Mouse (Mus musculus) lung, postnatal 10 days (tissue): ENCODE data around the gene Tbcc.
"Not testable (repeated sequence)": the region's sequence is repeated elsewhere in the genome, so short reads cannot be mapped to it uniquely, and the experiment has no call there.

Experiments used
- DNase-seq: peaks from one replicate; pipeline ENCODE4 v3.0.0; 2021

The Tbcc gene

DNA sequence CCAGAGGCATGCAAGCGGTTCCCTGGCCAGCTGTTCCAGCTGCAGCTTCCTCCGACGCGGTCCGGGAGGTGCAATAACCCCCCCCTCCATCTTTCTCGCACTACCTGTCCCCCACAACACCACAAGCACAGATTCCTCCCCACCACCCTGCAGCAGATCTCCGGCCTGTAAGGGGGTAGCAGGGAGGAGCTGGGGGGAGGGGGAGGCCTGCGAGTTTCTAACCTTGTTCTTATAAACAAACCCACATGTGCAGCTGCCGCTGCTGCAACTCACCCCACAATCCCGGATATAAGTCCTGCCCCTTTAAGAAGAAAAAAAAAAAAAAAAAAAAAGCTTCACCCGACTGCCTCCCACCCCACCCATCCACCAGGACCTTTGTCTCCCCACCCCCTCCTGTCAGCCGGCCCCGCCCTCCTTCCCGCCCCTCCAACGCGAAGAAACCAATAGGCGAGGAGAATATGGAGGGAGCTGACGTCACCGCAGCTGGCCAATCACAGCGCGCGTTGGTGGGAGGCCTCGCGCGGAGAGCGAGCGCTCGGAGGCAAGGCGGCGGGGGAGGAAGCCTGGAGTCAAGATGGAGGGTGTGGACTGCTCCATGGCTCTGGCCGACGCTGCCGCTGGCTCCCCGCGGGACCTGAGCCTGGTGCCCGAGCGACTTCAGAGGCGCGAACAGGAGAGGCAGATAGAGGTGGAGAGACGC is at the start of gene Tbcc:
Gene Tbcc (plus strand): TSS at position 569 of the 700 bp plus-strand sequence.
- peak; percentile 98 for DNase-seq

DNA sequence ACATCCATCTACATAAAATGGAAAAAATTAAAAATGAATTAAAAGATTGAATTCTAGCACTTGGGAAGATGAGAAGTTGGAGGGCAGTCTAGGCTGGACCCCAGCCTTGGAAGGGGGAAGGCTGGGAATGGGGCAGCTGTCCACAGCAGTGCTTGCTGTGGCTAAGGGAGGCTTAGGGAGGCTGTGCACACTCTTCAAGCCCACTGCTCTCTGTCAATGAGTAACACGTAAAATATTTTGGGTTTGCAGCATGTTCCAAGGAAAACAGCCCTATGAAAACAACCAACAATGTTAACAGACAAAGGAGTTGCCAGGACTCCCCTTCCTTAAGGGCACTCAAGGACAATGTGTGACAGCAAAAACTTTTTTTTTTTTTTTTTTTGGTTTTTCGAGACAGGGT is 47.5 kb upstream of the Tbcc start:
- peak; percentile 24 for DNase-seq

DNA sequence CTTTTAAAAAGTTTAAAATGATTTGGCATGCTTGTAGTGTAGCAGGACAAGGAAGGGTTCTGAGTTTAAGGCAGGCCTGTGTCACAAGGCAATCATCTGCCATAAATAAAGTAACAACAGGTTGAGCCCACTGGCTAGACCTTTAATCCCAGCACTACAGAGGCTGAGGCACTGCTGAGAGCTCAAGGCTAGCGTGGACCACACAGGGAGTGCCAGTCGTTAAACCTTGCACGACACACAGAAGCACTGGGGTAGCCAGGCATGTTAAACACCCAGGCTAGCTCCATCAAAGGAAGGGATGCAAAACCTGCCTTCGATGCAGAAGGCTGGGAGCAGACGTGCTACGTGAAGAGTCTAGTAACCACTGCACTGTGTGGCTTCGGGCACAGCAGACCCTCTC is 46.8 kb upstream of the Tbcc start:
- DNase-seq: no peak

DNA sequence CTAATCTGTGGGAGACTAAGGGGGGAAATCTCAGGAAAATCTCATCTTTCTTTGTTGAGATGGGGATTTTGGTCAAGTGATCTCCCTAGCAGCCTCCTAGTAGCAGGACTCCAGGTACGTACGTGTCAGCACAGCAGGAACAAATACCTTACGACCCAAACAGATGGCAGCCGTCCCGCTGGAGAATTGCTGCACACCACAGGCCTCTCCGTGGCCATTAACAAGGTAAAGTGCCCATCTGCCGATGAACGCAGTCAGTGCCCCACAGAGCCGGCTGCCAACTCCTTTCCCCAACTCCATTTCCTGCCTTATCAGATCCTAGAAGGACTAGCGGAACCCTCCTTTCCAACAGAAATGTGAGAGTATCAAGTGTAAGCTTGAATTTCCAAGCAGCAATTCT is 45.7 kb upstream of the Tbcc start:
- no peak for DNase-seq

DNA sequence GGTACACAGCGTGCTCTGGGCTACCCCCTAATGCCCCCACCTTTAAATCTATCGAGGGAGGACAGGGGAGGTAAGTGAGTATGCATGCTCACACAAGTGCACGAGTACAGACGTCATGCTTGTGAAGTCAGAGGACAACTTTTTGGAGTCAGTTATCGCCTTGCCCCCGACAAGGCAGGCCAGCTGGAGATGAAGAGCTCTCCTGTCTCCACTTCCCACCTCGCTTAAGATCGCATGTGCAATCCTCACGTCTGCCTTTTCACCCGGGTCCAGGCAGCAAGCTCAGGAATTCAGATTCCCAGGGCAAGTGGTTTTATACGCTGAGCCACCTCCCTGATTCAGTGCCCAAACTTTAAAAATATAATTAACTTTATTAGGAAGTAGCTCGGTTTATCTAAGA is 45.2 kb upstream of the Tbcc start:
- no peak for DNase-seq

DNA sequence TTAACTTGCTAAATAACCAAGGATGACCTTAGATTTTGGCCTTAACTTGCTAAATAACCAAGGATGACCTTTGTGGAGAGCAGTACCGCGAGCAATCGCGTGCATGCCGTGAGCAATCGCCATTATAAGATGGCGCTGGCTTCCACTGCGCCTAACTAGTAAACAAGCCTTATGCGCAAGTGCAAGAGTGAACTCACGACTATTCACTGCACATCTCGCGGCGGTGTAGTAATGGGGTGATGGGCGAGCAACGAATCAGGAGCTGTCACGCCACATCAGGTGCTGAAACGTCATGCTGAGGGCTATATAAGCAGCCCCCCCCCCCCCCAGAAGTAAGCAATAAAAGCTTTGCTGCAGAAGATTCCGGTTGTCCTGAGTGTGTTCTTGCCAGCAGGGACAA is 43.9 kb upstream of the Tbcc start:
- not testable (repeated sequence) for DNase-seq

DNA sequence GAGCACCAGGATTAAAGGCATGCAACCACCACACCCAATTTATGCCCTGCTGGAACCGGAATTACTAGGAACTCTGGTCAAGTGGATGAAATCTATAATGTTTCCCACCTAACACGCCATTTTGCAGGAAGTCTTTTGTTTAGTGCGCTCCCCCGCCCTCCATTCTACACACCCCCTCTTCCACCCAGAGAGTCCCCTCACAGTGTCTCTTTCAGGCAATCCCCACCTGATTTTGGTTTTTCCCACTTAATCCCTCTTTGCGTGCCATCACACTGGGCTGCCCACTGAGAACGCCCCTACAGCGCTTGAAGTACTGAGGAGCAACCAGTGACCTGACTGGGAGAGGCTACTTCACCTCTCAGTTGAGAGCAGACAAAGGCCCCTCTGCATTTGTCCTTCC is 43.3 kb upstream of the Tbcc start:
- no peak for DNase-seq

DNA sequence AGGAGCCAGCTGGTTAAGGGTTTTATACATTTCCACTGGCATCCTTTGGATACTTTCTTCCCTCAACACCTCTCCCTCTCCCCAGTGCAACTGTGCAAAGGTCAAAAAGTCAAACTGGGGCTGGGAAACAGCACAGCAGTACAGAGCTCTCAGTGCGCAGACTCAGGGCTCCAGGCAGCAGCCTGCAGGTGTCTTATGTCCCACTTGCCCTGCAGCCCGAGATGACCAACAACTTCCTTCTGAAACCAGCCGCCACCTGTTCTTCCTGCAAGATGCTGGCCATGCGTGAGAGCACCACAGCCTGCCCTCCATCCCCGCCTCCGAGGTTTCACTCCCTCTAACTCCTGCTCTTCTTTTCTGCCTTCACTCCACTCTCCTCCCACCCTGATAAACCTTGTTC is 37.8 kb upstream of the Tbcc start:
- peak; percentile 33 for DNase-seq

DNA sequence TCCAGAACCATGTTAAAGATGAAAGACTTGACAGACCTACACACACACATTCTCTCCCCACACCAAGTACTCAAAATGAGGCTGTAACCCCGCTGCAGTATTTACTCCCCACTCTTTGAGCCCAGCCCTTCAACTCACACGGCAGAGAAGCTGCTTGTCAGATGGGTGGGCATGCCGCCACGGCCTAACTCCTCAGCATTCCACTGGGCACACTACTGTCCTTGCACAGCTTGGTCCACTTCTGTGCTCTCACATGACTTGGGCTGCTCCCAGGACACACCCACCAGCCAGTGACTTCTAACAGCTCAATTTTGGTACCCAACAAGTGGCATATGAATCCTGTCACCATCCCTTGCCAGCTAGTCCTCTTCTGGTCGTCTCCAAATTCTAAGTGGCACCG is 37.2 kb upstream of the Tbcc start:
- peak; percentile 90 for DNase-seq

DNA sequence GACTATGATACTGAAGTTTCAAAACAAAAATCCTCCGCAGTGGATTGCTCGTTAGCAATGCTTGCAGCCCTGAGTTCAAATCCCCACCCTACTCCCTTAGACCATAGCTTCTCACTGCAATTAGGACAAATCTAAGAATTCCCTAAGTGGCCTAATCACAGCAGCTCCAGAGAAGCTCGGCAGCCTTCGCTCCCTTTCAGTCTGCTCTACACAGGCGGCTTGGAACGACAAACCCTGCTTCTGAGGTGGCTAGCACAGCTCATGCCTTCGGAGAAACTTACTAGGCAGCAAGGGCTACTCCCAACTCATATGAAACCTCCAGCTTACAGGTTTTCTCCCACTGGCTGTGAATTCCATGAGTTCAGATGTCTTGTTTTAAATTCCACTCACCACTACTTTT is 36.4 kb upstream of the Tbcc start:
- no peak for DNase-seq

DNA sequence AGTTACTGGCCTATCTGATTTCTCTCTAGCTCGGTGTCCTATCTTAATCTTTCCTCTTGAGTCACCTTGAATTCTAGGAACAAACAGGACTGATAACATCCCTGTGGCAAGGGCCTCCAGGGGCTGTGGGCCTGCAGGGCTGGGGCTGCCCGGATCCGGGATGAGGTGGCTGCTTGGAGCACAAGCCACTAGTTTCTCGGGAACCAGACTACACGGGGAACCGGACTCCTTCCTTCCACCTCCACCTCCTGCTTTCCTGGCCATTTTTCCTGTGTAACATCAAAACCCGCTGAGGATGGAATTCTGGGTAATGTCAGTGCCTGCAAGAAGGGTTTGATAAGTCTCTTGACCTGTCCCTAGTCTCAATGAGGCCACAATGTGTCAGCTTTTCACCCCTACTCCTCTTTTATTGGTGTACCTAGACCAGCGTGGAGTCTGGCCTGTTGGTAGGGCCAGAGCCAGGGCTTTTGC is 35.8 kb upstream of the Tbcc start:
- no peak for DNase-seq

DNA sequence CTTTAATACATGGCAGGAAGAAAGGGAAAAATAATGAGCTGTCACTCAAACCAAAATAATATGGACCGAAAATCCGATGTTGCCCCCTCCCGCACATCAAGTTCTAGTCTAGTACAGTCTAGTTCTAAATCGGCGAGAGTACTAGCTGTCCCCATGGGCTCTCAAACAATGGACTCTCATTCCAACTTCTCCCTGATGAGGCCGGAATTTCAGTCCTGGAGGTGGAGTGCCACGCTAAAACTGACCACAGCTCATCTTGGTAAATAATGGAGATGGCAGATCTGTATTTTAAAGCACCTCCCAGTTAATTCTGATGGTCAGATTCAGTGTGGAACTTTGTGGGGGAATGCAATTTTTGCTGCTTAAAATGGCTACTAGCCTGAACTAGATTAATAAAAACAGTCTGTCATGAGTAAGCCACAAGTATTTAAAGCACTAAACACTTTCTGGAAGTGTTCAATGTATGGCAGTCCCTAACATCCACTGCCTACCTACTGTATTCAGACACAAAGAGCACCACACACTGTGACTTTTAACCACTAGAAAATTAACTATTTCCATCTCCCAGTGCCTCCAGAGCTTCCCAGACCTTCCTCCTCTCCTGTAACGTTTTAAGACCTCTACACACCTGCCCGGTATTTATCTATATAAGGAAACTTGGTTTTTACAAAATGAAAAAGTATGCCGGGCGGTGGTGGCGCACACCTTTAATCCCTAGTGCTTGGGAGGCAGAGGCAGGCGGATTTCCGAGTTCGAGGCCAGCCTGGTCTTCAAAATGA is 35.0 kb upstream of the Tbcc start:
- peak; percentile 21 for DNase-seq

DNA sequence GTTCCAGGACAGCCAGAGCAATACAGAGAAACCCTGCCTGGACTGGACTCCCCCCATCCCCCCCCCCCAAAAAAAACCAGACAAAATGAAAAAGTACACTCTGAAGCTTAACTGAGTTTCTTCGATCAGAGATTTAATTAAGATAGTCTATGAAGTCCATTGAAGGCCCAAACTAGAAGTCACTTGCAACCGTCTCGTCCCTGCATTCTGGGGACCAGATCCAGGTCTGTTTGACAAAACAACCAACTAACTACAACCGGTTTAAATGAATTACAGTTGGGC is 34.4 kb upstream of the Tbcc start:
- no peak for DNase-seq

DNA sequence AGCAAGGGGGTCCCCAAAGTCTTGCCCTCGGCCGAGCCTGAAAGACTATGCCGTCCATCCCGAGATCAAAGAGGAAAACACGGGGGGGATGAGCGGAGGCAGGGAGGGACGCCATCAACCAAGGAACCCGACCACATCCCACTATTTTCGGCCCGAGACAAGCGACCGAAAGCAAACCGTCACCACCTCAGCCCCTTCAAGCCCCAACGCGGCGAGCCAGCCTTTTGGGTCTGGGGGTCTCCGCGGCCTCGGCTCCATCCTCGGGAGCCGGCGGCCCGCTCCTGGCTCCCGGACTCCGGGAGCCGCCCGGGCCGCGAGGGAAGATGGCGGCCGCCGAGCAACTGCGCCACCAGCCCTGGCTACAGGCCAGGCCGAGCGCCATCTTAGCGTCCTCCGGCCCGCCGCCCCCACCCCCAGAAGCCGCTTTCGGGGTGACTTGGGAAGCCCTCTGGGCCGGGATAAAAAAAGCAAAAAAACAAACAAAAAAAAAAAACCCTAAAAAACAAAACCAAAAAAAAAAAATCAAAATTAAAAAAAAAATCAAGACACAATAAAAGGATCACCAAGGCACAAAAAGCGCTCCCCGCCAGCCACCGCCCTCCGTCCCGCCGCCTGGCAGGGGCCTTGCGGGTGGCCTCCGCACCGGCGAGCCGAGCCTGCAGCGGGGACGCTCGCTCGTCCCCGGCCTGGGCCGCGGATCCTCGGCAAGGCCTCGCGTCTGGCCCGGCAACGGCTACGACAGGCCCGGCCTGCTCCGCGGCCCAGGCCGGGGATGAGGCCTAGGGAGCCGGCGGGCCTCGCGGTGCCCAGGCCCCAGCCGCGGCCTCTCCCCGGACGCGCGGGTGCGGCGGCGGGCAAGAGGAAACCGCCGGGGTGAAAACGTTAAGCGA is 33.8 kb upstream of the Tbcc start:
- DNase-seq: peak; percentile 87

DNA sequence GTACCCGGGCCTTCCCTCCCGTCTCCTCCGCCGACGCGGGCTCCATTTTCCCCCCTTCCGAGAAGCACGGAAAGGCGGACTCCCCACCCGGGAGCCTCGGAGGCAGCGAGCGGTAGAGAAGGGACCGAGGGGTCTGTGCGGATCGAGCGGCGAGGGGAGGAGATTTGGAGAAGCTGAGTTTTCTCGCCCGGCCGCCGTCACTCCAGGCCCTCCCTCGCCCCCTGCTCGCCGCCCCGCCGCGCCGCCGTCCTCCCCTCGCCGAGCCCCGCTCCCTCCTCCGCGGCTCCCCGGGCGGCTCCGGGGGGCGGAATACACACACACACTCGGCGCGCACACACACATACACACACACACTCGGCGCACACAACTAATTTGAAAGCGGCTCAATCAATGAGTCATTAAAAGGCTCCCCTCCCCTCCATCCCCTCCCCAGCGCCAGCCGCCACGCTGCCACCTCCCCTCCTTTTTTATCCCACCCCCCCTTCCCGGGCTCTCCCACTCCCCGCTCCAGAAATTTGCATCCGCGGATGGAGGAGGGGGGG is 33.1 kb upstream of the Tbcc start:
- DNase-seq: peak; percentile 90

DNA sequence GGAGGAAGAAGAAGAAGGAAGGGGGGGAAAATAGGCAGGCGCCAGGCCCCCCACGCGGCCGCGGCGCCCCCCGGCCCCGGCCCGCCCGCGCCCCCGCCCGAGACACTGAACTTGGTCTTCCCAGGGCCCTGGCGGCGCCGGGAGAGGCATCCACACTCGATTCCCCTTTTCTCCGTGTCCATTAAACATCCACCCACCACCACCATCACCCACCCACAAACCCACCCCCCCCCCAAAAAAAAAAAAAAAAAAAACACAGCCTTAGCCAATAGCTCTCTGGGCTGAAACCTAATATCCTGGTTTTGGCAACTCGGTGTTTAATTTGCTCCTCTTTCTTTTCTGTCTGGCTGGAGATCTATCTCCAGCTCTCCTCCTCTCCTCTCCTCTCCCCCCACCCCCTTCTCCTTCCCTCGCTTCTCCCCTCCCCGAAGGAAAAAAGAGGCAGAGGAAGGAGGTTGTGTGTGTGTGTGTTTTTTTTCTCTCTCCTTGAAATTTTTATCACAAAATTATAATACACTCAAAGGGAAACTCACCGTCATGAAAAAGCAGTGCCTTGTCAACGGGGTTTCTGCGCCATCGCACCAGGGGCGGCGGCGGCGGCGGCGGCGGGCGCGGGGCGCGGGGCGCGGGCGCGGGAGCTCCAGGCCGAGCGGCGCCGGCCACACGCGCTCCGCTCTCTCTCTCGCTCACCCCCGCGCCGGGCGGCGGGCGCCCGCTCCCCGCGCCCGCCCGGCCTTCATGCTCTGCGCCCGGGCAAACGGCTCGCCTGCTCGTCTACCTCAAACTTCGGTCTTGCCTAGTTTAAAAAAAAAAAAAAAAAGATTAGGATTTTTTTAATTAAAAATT is 32.4 kb upstream of the Tbcc start, which contains the start of gene Bicral:
Gene Bicral (minus strand): TSS at position 580 of the 846 bp plus-strand sequence.
- peak; percentile 86 for DNase-seq

DNA sequence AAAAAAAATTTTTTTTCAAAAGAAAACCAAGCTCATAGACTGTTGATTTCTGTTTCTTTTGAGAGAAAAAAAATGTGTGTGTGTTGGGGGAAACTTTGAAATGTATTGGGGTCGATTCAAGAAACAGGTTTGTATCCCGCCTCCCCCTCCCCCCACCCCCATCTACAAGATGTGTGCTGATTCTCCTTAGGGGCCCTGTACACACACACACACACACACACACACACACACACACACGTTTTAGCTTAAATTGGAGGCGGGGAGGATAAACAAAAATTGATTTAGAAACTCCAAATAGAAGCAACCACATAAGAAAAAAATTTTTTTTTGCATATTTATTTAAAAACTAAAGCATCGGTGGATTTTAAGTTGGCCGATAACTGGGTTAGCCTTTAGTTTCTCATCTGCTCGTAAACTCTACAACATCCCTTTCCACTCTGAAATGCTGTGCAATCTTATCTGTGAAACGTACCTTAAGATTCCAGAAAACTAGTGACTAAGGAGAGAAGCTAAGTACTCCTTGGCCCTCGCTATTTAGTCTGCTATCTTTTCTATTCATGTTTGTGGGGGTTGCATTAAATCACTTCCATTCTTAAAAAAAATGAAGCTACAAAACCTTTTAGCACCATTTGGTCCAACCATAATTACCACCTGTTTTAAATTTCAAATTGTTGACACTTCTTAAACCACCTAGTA is 31.6 kb upstream of the Tbcc start:
- DNase-seq: no peak

DNA sequence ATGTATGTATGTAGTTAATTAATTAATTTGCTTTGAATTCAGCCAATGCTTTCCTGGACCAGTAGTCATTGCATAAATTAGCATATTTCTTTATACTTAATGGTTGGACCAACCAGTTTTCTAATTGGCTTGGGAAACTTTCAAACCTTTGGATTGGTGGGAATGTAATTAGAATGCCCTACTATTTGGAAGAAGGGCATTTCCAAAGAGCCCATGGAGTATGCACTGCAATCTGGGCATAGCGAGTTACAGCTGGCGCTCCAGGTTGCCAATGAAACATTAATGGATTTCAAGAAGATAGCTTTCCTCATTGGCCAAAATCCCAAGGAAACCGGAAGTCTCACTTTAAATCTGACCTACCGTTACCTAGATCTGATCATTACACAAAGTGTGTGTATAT is 30.4 kb upstream of the Tbcc start:
- DNase-seq: no peak

DNA sequence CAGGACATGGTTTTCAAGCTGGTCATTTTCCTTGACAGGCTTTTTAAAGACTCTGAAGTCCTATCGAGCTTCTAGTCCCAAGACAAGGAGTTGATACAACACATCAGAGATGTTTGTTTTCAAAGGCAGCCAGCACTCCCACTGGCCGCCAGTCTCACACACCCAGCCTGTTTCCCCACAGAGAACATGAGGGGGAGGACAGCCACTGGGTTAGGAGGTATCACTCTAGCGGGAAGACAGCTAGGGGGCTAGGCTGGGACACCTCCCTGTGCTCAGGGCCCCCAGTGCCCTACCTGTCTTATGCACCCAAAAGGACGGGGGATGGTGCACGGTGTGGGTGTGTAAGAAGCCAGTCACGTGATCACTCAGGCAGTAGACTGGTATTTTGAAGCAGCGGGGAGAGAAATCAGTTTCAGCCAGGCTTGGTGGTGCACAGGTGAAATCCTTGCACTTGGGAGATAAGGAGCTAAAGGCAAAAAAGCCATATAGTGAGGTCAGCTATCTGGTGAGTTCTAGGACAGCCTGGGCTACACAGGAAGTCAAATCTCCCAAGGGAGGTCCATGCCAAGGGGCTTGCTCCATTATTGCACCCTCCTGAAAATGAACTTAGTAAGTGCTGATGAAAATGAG is 25.8 kb upstream of the Tbcc start:
- no peak for DNase-seq

DNA sequence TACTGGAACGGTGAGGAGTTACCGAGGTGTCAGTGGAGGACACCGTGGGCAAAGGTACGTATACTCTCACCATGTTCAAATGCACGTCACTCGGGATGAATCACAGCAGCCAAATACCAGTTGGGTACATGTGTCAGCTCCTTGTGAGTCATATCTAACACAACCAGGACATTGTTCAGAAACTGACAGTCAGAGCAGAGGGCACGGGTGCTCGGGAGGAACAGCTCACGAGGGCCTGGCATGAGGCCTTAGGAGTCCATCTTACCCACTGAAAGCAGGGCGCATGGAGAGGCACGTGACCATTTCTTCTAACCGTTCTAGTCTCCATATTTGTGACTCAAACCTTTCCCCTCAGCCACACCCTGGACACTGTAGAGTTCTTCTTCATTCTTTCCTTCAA is 23.6 kb upstream of the Tbcc start:
- DNase-seq: no peak

DNA sequence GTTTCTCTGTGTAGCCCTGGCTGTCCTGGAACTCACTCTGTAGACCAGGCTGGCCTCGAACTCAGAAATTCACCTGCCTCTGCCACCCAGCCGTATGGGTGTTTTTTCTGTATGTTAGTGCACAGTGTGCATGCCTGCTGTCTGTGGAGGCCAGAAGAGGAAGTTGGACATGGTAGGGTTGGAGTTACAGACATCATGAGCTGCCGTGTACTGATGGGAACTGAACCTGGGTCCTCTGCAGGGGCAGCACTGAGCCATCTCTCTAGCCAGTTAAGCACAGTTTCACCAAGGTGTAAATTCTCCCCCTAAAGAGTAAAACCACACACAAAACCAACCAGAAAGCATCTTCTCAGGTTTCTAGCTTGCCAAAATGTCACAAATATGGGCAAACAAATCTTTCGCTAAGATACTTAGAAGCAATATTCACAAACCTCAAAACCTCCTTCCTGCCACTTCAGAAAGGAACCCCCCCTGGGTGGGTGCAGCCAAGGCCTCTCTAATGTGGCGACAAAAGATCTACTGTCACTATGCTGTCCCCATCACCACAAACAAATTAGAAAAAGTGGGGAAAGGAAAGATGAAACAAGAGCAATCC is 20.2 kb upstream of the Tbcc start:
- DNase-seq: no peak
